Mouse (Mus musculus) thymus, adult 2 months (tissue): ENCODE results near the gene Zfp941.

ENCODE experiments used
- CTCF ChIP-seq: fragments of 200-500 bp; IDR thresholded peaks from 2 replicates; pipeline ENCODE4 v1.5.1; 2012; ENCODE audit warnings: mild to moderate bottlenecking, control low read depth, low read length, moderate library complexity, borderline replicate concordance; ENCODE audit not compliant: control insufficient read depth, poor library complexity, insufficient read depth; ENCODE audit errors: extremely low read depth
- POLR2A ChIP-seq: fragments of 200-500 bp; IDR thresholded peaks from 2 replicates; pipeline ENCODE4 v1.6.1; 2012; ENCODE audit warnings: mild to moderate bottlenecking, low read length, control low read depth, moderate library complexity; ENCODE audit not compliant: control insufficient read depth, poor library complexity, insufficient read depth; ENCODE audit errors: extremely low read depth

GRCm38 (mm10) chr7:140812850-140813249 is 9.1 kb downstream of the Zfp941 start:
- TF ChIP-seq POLR2A (no peak), CTCF (no peak)
